Mouse (Mus musculus): Measurements from ENCODE around the gene Zfp946.

The Zfp946 gene

DNA sequence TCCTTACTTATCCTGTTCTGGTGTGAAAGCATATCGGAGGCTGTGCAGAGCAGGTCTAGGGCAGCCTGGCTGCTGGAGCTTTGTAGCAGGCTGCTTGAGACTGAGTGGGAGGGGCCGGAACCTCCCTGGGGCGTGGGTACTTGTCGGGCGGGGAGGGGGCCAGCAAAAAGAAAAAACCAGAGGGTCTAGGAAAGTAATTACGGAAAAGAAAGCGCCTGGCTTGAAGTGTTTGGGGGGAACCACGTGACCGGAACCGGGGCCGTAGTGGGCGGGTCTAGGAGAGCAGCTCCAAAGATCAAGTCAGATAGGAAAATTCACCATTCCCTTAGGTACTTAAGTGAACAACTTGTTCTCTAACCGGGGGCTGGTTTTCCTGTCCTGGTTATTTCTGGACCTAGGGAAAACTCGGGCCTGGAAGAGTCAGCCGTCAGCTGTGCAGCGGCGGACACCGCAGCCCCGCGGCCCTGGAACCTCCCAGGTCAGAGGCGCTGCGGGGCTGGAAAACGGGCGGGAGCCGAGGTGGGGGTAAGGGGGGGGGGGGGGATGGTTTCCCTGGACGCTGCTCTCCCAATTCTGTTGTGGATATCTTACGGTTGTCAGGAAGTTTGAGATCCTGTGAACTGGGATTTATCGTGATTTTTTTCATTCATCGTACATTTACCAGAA is at the start of gene Zfp946:
Zfp946 (plus strand) TSS at position 271 of the 666 bp plus-strand sequence.
- peak; percentile 78 for DNase-seq

DNA sequence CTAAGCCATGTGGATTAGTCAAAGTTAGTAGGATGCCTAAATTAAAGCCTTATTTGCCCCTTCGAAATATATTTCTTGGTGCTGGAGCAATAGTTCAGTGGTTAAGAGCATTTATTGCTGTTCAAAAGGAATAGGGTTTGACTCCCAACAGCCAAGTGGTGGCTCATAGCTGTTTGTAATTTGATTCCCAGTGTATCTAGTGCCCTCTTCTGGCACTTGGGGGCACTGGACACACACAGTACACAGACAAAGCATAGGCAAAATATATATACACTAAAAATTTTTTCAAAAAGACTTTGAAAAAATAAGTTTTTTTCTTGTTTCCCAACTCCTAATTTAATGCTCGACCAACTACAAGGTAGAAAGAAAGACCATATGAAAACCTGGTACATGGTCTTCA is 13.3 kb upstream of the Zfp946 start:
- DNase-seq: peak; percentile 41

DNA sequence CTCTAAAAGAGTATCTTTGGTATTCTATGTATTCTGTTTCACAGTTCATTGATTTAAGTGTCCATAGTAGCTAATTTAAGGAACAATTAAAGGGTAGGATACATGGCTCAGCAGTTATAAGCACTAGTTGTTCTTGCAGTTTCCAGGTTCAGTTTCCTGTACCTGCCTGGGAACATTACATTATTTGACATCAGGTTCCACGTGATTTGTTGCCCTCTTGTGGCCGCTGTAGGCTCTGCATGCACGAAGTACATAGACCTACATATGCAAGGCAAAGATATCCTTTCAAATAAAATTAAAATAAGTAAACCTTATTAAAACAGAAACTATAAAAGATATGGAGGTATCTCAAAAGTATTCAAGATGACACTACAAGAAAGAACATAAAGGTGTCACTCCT is 6.5 kb upstream of the Zfp946 start:
- DNase-seq: peak; percentile 76

DNA sequence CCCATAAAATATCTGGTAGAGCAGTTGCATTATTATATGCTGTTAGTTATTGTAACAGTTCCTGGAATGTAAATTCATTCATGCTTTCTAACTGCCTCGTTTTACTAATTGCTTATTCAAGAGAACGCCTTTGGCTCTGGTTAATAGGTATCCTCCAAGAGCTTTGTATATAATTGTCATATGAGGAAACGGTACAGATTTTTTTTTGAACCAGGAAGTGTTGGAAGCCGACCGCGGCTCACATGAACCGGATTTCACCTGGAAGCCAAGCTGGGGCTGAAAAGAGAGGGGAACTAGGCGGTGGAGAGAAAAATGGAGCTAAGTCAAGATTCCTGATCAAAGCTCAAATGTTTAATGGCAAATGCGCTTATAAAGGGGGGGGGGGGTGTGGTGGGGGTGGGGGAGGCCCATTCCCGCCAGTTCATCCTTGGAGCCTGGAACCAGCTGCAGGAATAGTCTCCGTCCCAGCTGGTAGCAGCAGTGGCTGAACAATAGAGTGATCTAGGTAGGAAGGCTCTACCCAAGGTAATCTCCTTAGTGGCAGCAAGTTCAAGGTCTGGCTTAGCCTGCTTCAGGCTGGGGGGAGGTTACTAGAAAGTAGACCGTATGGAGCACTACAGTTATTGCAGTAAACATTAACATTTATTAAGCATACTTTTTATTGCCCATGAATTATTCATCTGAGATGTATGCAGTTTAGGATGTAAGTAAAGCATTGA is 773 bp downstream of the Zfp946 start:
- DNase-seq: peak; percentile 4

DNA sequence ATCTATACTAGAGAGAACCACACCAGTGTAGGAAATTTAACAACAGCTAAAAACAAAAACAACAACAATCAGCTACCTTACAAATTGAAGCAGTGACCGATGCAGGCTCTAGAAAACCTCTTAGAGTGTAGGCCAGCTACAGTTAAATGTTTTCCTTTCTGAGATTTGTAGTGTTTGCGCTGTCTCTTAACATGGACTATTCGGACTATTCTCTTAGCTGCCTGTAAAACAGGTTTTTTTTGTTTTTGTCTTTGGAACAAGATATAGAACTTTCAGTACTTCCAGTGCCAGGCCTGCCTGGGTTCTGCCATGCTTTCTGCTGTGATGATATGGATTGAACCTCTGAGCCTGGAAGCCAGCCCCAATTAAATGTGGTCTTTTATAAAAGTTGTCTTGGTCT is 23.7 kb downstream of the Zfp946 start:
- no peak for DNase-seq

GRCm38 (mm10) chr17:22497120-22497519 is 73.1 kb downstream of the Zfp946 start:
- DNase-seq: no peak
